In genomic region chr5:143147481-143147880, GRCm38 (mm10) we compare ENCODE assay signal across 25 mouse cellular contexts. TPM values are rescaled to one million over a fixed set of nuclear protein-coding genes. Genes with fewer than 3 reads are reported as not detected.
DNase-seq lines count a peak whose midpoint lies in the region; ATAC-seq and TF ChIP-seq lines count a peak whose summit lies in the region.
"Had no signal": no experiment of that assay in that cellular context is flagged by ENCODE, and none has a peak within 500 bp of the region (broad histone marks: within the 10 kb centered on the region; RNA-seq: fewer than 3 reads in every experiment).

TSS of gene Olfr718-ps1 (minus strand) at chr5:143147581.

- no peaks in the 10 kb centered on the region for H3K4me1 ChIP-seq in midbrain, embryonic 11.5 days (ENCODE audit: control insufficient read depth, insufficient read depth, low read length)
- H3K4me1 ChIP-seq in midbrain, embryonic 15.5 days, result no peaks in the 10 kb centered on the region

- intact Hi-C loops in gastrocnemius, adult 2 months (cut with DNase I), result no loop called here

- H3K9ac ChIP-seq in midbrain, embryonic 11.5 days (ENCODE audit: low read length), result no peak within 1 kb of the TSS
- H3K9ac ChIP-seq in midbrain, embryonic 15.5 days, result no peak within 1 kb of the TSS

- H3K27me3 ChIP-seq in midbrain, embryonic 11.5 days (ENCODE audit: control insufficient read depth, insufficient read depth, low read length), result no peaks in the 10 kb centered on the region
- no peaks in the 10 kb centered on the region for H3K27me3 ChIP-seq in midbrain, embryonic 15.5 days (replicated peaks)

- TF ChIP-seq CTCF in gastrocnemius, adult 2 months (IDR thresholded peaks at IDR 0.05), result no peak

- H3K9me3 ChIP-seq in midbrain, embryonic 11.5 days (ENCODE audit: control insufficient read depth, low read length), result no peaks in the 10 kb centered on the region; the same call in 1 of the 2 replicates
- no peaks in the 10 kb centered on the region for H3K9me3 ChIP-seq in midbrain, embryonic 15.5 days

- WGBS in midbrain, embryonic 11.5 days, result 82% methylated on average over 3 of the region's 3 CpGs
- WGBS in midbrain, embryonic 15.5 days, result 72% methylated on average over 3 of the region's 3 CpGs

- 0 out of 2 replicates have a peak within 1 kb of the TSS, but pooled peaks have one; percentile 20 for H3K27ac ChIP-seq in gastrocnemius, adult 2 months
- no peak within 1 kb of the TSS for H3K27ac ChIP-seq in midbrain, embryonic 11.5 days (ENCODE audit: low read depth, low read length)
- no peak within 1 kb of the TSS for H3K27ac ChIP-seq in midbrain, embryonic 15.5 days

- no peak within 1 kb of the TSS for H3K4me3 ChIP-seq in gastrocnemius, adult 2 months
- no peak within 1 kb of the TSS for H3K4me3 ChIP-seq in midbrain, embryonic 11.5 days (ENCODE audit: low read depth, low read length)
- no peak within 1 kb of the TSS for H3K4me3 ChIP-seq in midbrain, embryonic 15.5 days

- H3K36me3 ChIP-seq in midbrain, embryonic 11.5 days (ENCODE audit: control insufficient read depth, insufficient read depth, low read length), result no peaks in the 10 kb centered on the region
- H3K36me3 ChIP-seq in midbrain, embryonic 15.5 days (replicated peaks), result no peaks in the 10 kb centered on the region
- H3K36me3 ChIP-seq: G1E had no signal

- H3K4me2 ChIP-seq in midbrain, embryonic 11.5 days, result no peak within 1 kb of the TSS
- H3K4me2 ChIP-seq in midbrain, embryonic 15.5 days, result no peak within 1 kb of the TSS

- no peak for DNase-seq in gastrocnemius, adult 2 months
- no peak for DNase-seq in gastrocnemius, postnatal 4 days (ENCODE audit: low spot score in 2 of 2)
- DNase-seq in heart, adult 11 months, result peak; percentile 88
- DNase-seq in heart, adult 9 months (ENCODE audit: low spot score in 2 of 2), result no peak
- peak; percentile 8 for DNase-seq in midbrain, embryonic 11.5 days (ENCODE audit: low spot score, missing footprints)
- DNase-seq: adrenal gland, adult 2 months; adrenal gland, adult 8-10 months; adrenal gland, postnatal 10 days; adrenal gland, postnatal 14 days; adrenal gland, postnatal 25 days; adrenal gland, postnatal 36 days; B cell, adult 2 months; cerebellum, adult 11 months; cerebellum, adult 11-12 months; cerebellum, adult 18-20 months had no signal

- no peak for ATAC-seq in midbrain, embryonic 11.5 days (ENCODE audit: low FRiP score)
- no peak for ATAC-seq in midbrain, embryonic 15.5 days (replicated peaks)
- ATAC-seq: activated CD4-positive, CD25-positive, alpha-beta regulatory T cell, adult 4 months; CD4-positive, CD25-positive, alpha-beta regulatory T cell, adult 4 months; Patski had no signal

RNA-seq across cellular contexts. Expression of gene Olfr718-ps1, which starts in this region (rescaled TPM):
- total RNA-seq in gastrocnemius, adult 2 months (2021), result not detected
- total RNA-seq in gastrocnemius, postnatal 4 days (2021), result under 1 TPM in 1 of 2 experiments, not detected in 1; 0.05 TPM
- not detected in 2 replicates for polyA plus RNA-seq in midbrain, embryonic 11.5 days (2014; fragmentation: Nextera tagmentation; extraction: Ambion mirVana)
- polyA plus RNA-seq in midbrain, embryonic 15.5 days (2015; fragmentation: Nextera tagmentation; extraction: Ambion mirVana), result 0.04 TPM in 1 of 2 replicates, not detected in the other
- total RNA-seq: adrenal gland, adult 18-20 months; adrenal gland, adult 2 months; adrenal gland, postnatal 14 days; CH12.LX; MEL had no signal
- polyA plus RNA-seq: activated CD4-positive, CD25-positive, alpha-beta regulatory T cell, adult 4 months; adrenal gland, adult 2 months; brain, embryonic 14.5 days; C2C12; G1E had no signal

Comparison
In these comparisons a context has a peak if more than half of its experiments do, and no peak if none do; other contexts are left out.
1. Peak in DNase-seq in midbrain, embryonic 11.5 days; RNA of the gene not detected or under 1 TPM.